In the genomic region with DNA sequence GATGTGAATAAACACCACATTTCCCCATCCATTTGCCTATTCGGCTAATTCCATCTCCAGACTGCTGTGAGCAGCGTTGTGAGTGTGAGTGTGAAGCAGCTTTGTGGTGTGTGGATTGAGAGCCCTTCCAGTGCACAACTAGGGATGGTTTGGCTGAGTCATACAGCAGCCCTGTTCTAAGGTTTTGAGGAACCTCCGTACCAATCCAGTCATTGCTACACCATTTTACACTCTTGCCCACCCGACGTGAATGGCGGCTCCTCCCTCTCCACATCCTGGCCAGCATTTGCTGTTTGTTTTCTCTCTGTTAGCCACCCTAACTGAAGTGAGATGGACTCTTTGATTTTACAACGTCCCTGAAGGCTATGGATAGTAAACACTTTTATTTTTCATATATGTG, we compare ENCODE assay signal across 27 mouse cellular contexts.
DNase-seq lines count a peak whose midpoint lies in the region; ATAC-seq lines count a peak whose summit lies in the region.
"Had no signal": no experiment of that assay in that cellular context is flagged by ENCODE, and none has a peak within 500 bp of the region (broad histone marks: within the 10 kb centered on the region; RNA-seq: fewer than 3 reads in every experiment).

No protein-coding gene starts in this region.

- H3K4me1 ChIP-seq in heart, embryonic 11.5 days (ENCODE audit: control insufficient read depth, insufficient read depth, low read length), result peaks cover 5% of the 10 kb centered on the region
- H3K4me1 ChIP-seq: embryonic facial prominence, embryonic 13.5 days; embryonic facial prominence, embryonic 15.5 days; forebrain, embryonic 10.5 days; forebrain, embryonic 12.5 days had no signal

- ATAC-seq in heart, embryonic 11.5 days (replicated peaks; ENCODE audit: insufficient number of reproducible peaks, low FRiP score, low TSS enrichment), result no peak
- ATAC-seq in hematopoietic stem cell, adult 5-6 weeks (replicated peaks in 1 of 2; ENCODE audit: insufficient read depth in 1 of 2, low FRiP score in 2 of 2, low TSS enrichment in 1 of 2, low read depth in 1 of 2, poor library complexity in 2 of 2, severe bottlenecking in 2 of 2), result peak; percentile 36 to 56; a peak in 2 of 4 replicates
- ATAC-seq: activated CD4-positive, CD25-positive, alpha-beta regulatory T cell, adult 4 months; CD4-positive, CD25-positive, alpha-beta regulatory T cell, adult 4 months; forebrain, embryonic 14.5 days; forebrain, embryonic 16.5 days; Patski had no signal

- no peaks in the 10 kb centered on the region for H3K27me3 ChIP-seq in heart, embryonic 11.5 days (ENCODE audit: control insufficient read depth, insufficient read depth, low read length)
- H3K27me3 ChIP-seq: CH12.LX; embryonic facial prominence, embryonic 13.5 days; embryonic facial prominence, embryonic 15.5 days; forebrain, embryonic 12.5 days; Patski had no signal

- H3K9me3 ChIP-seq in heart, embryonic 11.5 days (replicated peaks; ENCODE audit: control insufficient read depth, low read length), result no peaks in the 10 kb centered on the region
- H3K9me3 ChIP-seq: embryonic facial prominence, embryonic 15.5 days; forebrain, embryonic 12.5 days had no signal

- H3K9ac ChIP-seq in heart, embryonic 11.5 days (ENCODE audit: low read depth, low read length), result no peak overlapping the region
- H3K9ac ChIP-seq: embryonic facial prominence, embryonic 13.5 days; embryonic facial prominence, embryonic 15.5 days; forebrain, embryonic 12.5 days had no signal

- H3K4me3 ChIP-seq in heart, embryonic 11.5 days (ENCODE audit: low read depth, low read length), result no peak overlapping the region
- H3K4me3 ChIP-seq: embryonic facial prominence, embryonic 13.5 days; embryonic facial prominence, embryonic 15.5 days; erythroblast, embryonic 14.5 days; forebrain, embryonic 10.5 days; forebrain, embryonic 12.5 days had no signal

- DNase-seq in heart, adult 11 months, result peak; percentile 39
- no peak for DNase-seq in gastrocnemius, adult 18-20 months (ENCODE audit: low spot score)
- DNase-seq in embryo, embryonic 10 days (ENCODE audit: low spot score), result no peak
- DNase-seq: adrenal gland, adult 8-10 months; adrenal gland, postnatal 14 days; adrenal gland, postnatal 36 days; B cell, adult 2 months; cerebellum, adult 11-12 months; cerebellum, adult 8-10 months; cerebellum, adult 9-11 months; cerebellum, postnatal 14 days; cerebellum, postnatal 36 days; embryo, embryonic 11 days had no signal

- no peak overlapping the region for H3K27ac ChIP-seq in heart, embryonic 11.5 days (ENCODE audit: low read depth, low read length)
- H3K27ac ChIP-seq: embryonic facial prominence, embryonic 13.5 days; embryonic facial prominence, embryonic 15.5 days; forebrain, embryonic 10.5 days; forebrain, embryonic 12.5 days had no signal

- no peak overlapping the region for H3K4me2 ChIP-seq in heart, embryonic 11.5 days
- H3K4me2 ChIP-seq: embryonic facial prominence, embryonic 13.5 days; embryonic facial prominence, embryonic 15.5 days; forebrain, embryonic 12.5 days had no signal

- 80% methylated on average over 7 of the region's 7 CpGs for WGBS in heart, embryonic 11.5 days (ENCODE audit: insufficient replicate concordance)

- no peaks in the 10 kb centered on the region for H3K36me3 ChIP-seq in heart, embryonic 11.5 days (ENCODE audit: control insufficient read depth, insufficient read depth, low read length)
- H3K36me3 ChIP-seq: embryonic facial prominence, embryonic 13.5 days; embryonic facial prominence, embryonic 15.5 days; forebrain, embryonic 10.5 days; forebrain, embryonic 12.5 days; G1E had no signal
